Mouse (Mus musculus) intestine, embryonic 14.5 days (tissue): ENCODE data around the gene Slc25a35. TPM values are rescaled to one million over a fixed set of nuclear protein-coding genes. Genes with fewer than 3 reads are reported as not detected.
"Not testable (repeated sequence)": the region's sequence is repeated elsewhere in the genome, so short reads cannot be mapped to it uniquely, and the experiment has no call there.

Experiments used
- ATAC-seq: fragments of 200-750 bp; cut with Nextera tagmentation; replicated peaks from 2 replicates; pipeline ENCODE4 v1.8.0; 2017; ENCODE audit warnings: low read depth, moderate number of reproducible peaks, moderate TSS enrichment, moderate library complexity; ENCODE audit not compliant: low FRiP score, low TSS enrichment
- DNase-seq: peaks from one replicate; pipeline ENCODE4 v3.0.0-alpha.2; 2018; ENCODE audit warnings: low spot score
- H3K27ac ChIP-seq: fragments of 300-500 bp; sonication (generic); 2 replicates; pipeline ENCODE4 v1.5.1; 2014; ENCODE audit warnings: low read depth, mild to moderate bottlenecking, control low read depth
- H3K27me3 ChIP-seq: fragments of 300-500 bp; sonication (generic); replicated peaks from 2 replicates; pipeline ENCODE4 v1.6.1; 2014; ENCODE audit warnings: low read length, control low read depth; ENCODE audit not compliant: control insufficient read depth, insufficient read depth
- H3K36me3 ChIP-seq: fragments of 300-500 bp; sonication (generic); 2 replicates; pipeline ENCODE4 v1.6.1; 2014; ENCODE audit warnings: low read length, control low read depth; ENCODE audit not compliant: control insufficient read depth, insufficient read depth
- H3K4me1 ChIP-seq: fragments of 300-500 bp; sonication (generic); replicated peaks from 2 replicates; pipeline ENCODE4 v1.6.1; 2014; ENCODE audit warnings: low read length, control low read depth, mixed read lengths; ENCODE audit not compliant: control insufficient read depth, insufficient read depth
- H3K4me2 ChIP-seq: fragments of 300-500 bp; sonication (generic); 2 replicates; pipeline ENCODE4 v1.6.1; 2014; ENCODE audit warnings: low read length
- H3K4me3 ChIP-seq: fragments of 300-500 bp; sonication (generic); 2 replicates; pipeline ENCODE4 v1.5.1; 2014; ENCODE audit warnings: low read depth, low read length, control low read depth, mixed read lengths
- H3K9ac ChIP-seq: fragments of 300-500 bp; sonication (generic); 2 replicates; pipeline ENCODE4 v1.6.1; 2014; ENCODE audit warnings: mild to moderate bottlenecking, low read length
- H3K9me3 ChIP-seq: fragments of 300-500 bp; sonication (generic); 2 replicates; pipeline ENCODE4 v1.6.1; 2016; ENCODE audit warnings: low read length, control low read depth; ENCODE audit not compliant: control insufficient read depth
- WGBS: fragments of 180-500 bp; shearing (Covaris S2); extraction: QIAGEN DNeasy Blood & Tissue Kit; methylation state at CpG from one replicate; pipeline ENCODE4 v1.1.7; 2014; 5-methylcytosine and 5-hydroxymethylcytosine counted together
- polyA plus RNA-seq: library from polyadenylated mRNA; unstranded; fragments of >200 nt; fragmentation: Nextera tagmentation; extraction: Ambion mirVana; gene quantifications from 2 replicates; pipeline ENCODE4 v1.2.1, GENCODE M21; 2014

Slc25a35 gene
- polyA plus RNA-seq, 1 experiment from 2014 or later = 3.0 TPM

GRCm38 (mm10) chr11:68980919-68981318, 13.0 kb downstream of the Slc25a35 start:
- WGBS = 53% methylated on average over 3 of the region's 3 CpGs
- H3K4me1 ChIP-seq = no peaks in the 10 kb centered on the region
- H3K36me3 ChIP-seq = peaks cover 7% of the 10 kb centered on the region
- H3K9ac ChIP-seq = no peak overlapping the region
- H3K27me3 ChIP-seq = no peaks in the 10 kb centered on the region
- no peak overlapping the region for H3K27ac ChIP-seq
- no peak overlapping the region for H3K4me2 ChIP-seq
- no peak overlapping the region for H3K4me3 ChIP-seq
- H3K9me3 ChIP-seq = no peaks in the 10 kb centered on the region
- DNase-seq (no peak), ATAC-seq (no peak)

GRCm38 (mm10) chr11:68982639-68983369, 14.9 kb downstream of the Slc25a35 start:
- Histone ChIP-seq H3K27ac (no peak overlapping the region), H3K27me3 (no peaks in the 10 kb centered on the region), H3K4me2 (no peak overlapping the region), H3K4me3 (no peak overlapping the region), H3K9me3 (no peaks in the 10 kb centered on the region), H3K36me3 (peaks cover 23% of the 10 kb centered on the region), H3K9ac (no peak overlapping the region), H3K4me1 (no peaks in the 10 kb centered on the region)
- ATAC-seq (0 out of 2 replicates have a peak, but pooled peaks have one; percentile 63), DNase-seq (peak; percentile 90)
- 29% methylated on average over 4 of the region's 4 CpGs for WGBS

DNA sequence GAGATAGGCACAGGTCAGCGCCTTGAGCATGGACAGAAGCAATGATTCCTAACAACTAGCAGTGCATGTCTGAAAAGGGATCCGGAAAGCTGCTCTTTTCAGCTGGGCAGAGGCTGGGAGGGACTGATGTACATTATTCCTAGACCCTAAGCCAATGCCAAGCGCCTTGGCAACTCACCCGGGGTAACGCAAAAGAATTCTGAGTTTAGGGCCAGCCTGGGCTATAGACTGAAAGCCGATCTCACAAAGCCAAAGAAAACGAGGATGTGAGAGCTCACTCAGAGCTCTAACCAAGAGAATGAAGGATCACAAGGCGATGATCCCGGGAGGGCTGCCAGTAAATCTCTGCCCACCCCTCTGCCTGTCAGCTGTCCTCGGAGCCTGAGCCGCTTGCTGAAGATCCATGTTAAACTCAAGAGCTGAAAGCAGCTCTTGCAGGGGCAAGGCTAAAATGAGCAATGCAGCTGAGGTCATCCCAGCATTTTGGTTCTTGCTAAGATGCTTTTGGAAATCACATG, 19.5 kb downstream of the Slc25a35 start:
- peaks cover 69% of the 10 kb centered on the region for H3K36me3 ChIP-seq

DNA sequence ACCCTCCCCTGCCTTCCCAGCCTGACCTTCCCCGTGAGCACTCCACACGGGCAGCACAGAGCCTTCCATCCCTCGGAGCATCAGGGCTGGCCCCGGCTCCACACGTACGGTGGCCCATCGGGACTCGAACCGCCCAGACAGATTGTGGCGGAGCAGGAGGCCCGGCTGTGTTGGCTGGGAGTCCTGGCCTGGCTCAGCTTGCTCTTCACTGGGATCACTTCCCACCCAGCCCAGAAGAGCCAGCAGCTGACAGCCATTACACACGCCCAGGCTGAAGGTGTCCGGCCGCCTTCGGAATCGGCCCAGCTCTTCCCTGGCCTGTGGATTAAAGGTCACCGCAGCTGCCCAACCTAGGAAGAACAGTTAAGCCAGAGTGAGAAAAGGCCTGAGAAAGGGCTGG, 20.4 kb downstream of the Slc25a35 start:
- H3K27ac ChIP-seq = no peak overlapping the region
- H3K36me3 ChIP-seq = peaks cover 79% of the 10 kb centered on the region
- WGBS = 93% methylated on average over 17 of the region's 17 CpGs
- no peaks in the 10 kb centered on the region for H3K27me3 ChIP-seq
- DNase-seq (no peak), ATAC-seq (no peak)
- H3K4me2 ChIP-seq = no peak overlapping the region
- H3K9me3 ChIP-seq = no peaks in the 10 kb centered on the region
- no peaks in the 10 kb centered on the region for H3K4me1 ChIP-seq
- no peak overlapping the region for H3K9ac ChIP-seq
- no peak overlapping the region for H3K4me3 ChIP-seq

More for the DNA sequence above, 19.5 kb downstream of the Slc25a35 start:
- no peak for DNase-seq
- Histone ChIP-seq H3K27ac (no peak overlapping the region), H3K9ac (no peak overlapping the region), H3K27me3 (no peaks in the 10 kb centered on the region), H3K4me3 (no peak overlapping the region), H3K9me3 (no peaks in the 10 kb centered on the region), H3K4me2 (no peak overlapping the region), H3K4me1 (no peaks in the 10 kb centered on the region)
- WGBS = 93% methylated on average over 11 of the region's 11 CpGs
- no peak for ATAC-seq

DNA sequence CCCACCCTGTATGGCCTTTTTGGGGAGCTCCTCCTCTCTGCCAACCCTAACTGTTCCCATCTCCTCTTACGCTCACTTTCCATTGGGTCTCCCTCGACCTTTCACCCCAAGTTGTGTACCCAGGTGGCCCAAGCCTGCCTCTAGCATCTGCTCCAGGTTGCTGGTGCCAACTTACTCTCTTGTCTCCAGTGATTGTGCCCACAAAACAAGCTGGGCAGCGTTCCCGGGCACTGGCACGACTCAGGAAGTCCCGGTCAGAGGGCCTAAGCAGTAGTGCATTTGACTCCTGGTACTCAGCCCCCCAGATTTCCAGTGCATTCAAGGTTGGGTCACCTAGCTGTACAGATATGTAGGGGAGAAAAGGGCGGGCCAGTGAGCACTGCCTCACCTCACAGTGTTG, 25.2 kb downstream of the Slc25a35 start:
- Histone ChIP-seq H3K4me3 (no peak overlapping the region), H3K27ac (no peak overlapping the region), H3K36me3 (peaks cover 98% of the 10 kb centered on the region), H3K4me2 (no peak overlapping the region), H3K4me1 (no peaks in the 10 kb centered on the region), H3K9me3 (no peaks in the 10 kb centered on the region), H3K9ac (no peak overlapping the region), H3K27me3 (no peaks in the 10 kb centered on the region)
- DNase-seq (no peak), ATAC-seq (no peak)
- WGBS = 89% methylated on average over 7 of the region's 7 CpGs

DNA sequence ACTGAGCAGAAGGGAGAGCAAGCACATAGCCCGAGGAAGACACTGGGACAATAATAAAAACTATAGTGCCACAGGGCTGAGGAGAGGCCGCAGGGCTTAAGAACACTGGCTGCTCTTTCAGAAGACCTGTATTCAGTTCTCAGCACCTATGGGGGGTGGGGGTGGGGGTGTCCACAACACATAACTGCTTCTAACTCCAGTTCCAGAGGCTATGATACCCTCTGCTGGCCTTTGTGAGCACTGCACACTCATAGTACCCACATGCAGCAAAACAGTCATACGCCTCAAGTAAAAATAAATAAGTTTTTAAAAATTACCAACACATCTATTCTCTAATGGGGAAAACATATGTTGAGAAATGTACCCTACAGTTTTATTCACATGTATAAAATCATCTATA, 26.4 kb downstream of the Slc25a35 start:
- no peak overlapping the region for H3K27ac ChIP-seq
- H3K36me3 ChIP-seq = peaks cover 98% of the 10 kb centered on the region
- H3K4me1 ChIP-seq = no peaks in the 10 kb centered on the region
- DNase-seq (no peak), ATAC-seq (no peak)
- H3K4me3 ChIP-seq = no peak overlapping the region
- H3K9ac ChIP-seq = no peak overlapping the region
- no peaks in the 10 kb centered on the region for H3K9me3 ChIP-seq
- no peak overlapping the region for H3K4me2 ChIP-seq
- H3K27me3 ChIP-seq = no peaks in the 10 kb centered on the region
- WGBS = 92% methylated on average over 3 of the region's 3 CpGs

DNA sequence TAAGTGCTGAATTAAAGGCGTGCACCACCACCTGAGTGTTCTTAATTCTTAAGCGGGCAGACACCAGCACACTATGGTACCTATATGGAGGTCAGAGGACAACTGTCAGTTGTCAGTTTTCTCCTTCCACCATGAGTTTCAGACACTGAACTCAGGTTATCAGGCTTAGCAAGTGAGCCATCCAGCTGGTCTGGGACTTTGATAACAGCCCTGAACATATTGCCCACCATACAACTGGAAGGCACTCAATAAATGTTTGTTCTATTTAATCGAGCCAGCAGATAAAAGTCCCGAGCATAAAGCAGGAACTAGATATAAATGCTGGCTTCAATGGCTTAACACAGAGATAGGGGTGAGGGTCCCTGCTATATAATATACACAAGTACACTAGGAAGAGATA, 29.1 kb downstream of the Slc25a35 start:
- 95% methylated on average over 4 of the region's 4 CpGs for WGBS
- no peaks in the 10 kb centered on the region for H3K27me3 ChIP-seq
- ATAC-seq (no peak), DNase-seq (no peak)
- H3K9ac ChIP-seq = no peak overlapping the region
- no peak overlapping the region for H3K27ac ChIP-seq
- no peak overlapping the region for H3K4me2 ChIP-seq
- H3K9me3 ChIP-seq = no peaks in the 10 kb centered on the region
- H3K4me3 ChIP-seq = no peak overlapping the region
- no peaks in the 10 kb centered on the region for H3K4me1 ChIP-seq
- H3K36me3 ChIP-seq = peaks cover 98% of the 10 kb centered on the region

DNA sequence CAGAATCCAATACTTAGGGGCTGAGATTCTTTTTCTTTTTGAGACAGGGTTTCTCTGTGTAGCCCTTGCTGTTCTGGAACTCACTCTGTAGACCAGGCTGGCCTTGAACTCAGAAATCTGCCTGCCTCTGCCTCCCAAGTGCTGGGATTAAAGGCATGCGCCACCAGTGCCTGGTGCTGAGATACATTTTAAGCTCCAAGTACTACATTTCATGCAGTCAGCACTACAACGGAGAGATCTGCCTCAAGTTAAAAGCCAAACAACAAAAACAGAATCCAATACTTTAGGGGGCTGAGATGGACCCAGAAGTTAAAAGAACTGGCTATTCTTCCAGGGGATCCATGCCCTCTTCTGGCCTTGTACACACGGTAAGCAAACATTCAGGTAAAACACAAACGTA, 34.9 kb downstream of the Slc25a35 start:
- not testable (repeated sequence) for H3K4me3 ChIP-seq, DNase-seq, H3K27me3 ChIP-seq, H3K9me3 ChIP-seq, H3K27ac ChIP-seq, H3K4me2 ChIP-seq, H3K9ac ChIP-seq, H3K4me1 ChIP-seq, ATAC-seq
- 93% methylated on average over 4 of the region's 4 CpGs for WGBS
- H3K36me3 ChIP-seq = peaks cover 67% of the 10 kb centered on the region

- H3K9ac ChIP-seq = no peak overlapping the region
- no peaks in the 10 kb centered on the region for H3K27me3 ChIP-seq
- no peaks in the 10 kb centered on the region for H3K9me3 ChIP-seq
- no peak overlapping the region for H3K4me2 ChIP-seq
- DNase-seq (no peak), ATAC-seq (no peak)
- H3K36me3 ChIP-seq = peaks cover 59% of the 10 kb centered on the region
- no peak overlapping the region for H3K4me3 ChIP-seq
- peaks cover 8% of the 10 kb centered on the region; the same call in 1 of the 2 replicates for H3K4me1 ChIP-seq
- H3K27ac ChIP-seq = no peak overlapping the region
- WGBS = 61% methylated on average over 4 of the region's 4 CpGs
These were observed 35.7 kb downstream of the Slc25a35 start for GRCm38 (mm10) chr11:69003592-69003991.
